Mouse (Mus musculus) bone marrow, adult 2 months (tissue): ENCODE data around the gene Rbm20.

Experiments used
- CTCF ChIP-seq: fragments of 200-500 bp; IDR thresholded peaks from 2 replicates; pipeline ENCODE4 v1.5.1; 2011; ENCODE audit warnings: low read length, control low read depth; ENCODE audit not compliant: control insufficient read depth, insufficient read depth
- POLR2A ChIP-seq: fragments of 200-500 bp; IDR thresholded peaks from 2 replicates; pipeline ENCODE4 v1.6.1; 2011; ENCODE audit warnings: low read depth, mild to moderate bottlenecking, control low read depth, low read length, borderline replicate concordance; ENCODE audit not compliant: control insufficient read depth

DNA sequence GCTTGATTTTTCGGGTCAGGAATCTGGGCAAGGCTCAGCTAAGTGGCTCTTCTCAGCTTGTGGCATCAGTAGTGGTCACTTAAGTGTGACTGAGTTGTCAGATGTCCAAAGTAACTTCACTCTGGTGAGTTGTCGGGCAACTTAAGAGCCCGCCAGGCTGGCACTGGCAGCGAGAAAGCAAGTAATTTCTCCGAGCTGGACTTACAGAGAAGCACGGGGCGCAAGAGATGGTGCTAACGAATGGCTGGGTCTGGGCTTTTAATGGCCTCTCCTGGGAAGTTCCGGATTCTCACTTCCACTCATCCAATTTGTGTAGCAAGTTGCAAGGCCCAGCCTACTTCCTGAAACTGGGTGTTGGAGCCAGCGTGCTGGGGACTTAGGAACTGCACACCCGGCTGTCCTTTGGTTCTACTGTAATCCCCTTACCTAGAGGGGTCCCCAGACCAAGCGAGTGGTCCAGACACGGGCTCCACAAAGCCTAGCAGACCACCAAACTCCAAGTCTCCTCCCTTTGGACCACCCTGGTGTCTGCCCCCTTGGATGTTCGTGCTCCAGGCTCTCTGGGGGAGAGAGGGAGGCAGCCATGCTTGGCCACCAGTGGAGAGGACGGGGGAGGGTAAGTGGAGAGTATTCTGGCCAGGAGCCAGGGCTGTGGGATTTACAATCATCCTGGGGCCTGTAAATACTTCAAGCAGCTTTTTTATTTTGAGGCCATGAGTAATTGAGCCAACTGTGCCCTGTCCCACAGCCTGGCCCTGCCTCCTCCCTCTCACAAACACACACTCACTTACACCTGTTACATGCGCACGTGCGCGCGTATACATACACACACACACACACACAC, 23.3 kb upstream of the Rbm20 start:
- TF ChIP-seq POLR2A (no peak), CTCF (no peak)
